Mouse (Mus musculus) mesoderm, embryonic 11.5 days (tissue): ENCODE data around the gene Mettl18.
"Not testable (repeated sequence)": the region's sequence is repeated elsewhere in the genome, so short reads cannot be mapped to it uniquely, and the experiment has no call there.

Experiments used
- DNase-seq: peaks from one replicate; pipeline ENCODE4 v3.0.0-alpha.2; 2012; ENCODE audit warnings: low read depth, low spot score

The Mettl18 gene

DNA sequence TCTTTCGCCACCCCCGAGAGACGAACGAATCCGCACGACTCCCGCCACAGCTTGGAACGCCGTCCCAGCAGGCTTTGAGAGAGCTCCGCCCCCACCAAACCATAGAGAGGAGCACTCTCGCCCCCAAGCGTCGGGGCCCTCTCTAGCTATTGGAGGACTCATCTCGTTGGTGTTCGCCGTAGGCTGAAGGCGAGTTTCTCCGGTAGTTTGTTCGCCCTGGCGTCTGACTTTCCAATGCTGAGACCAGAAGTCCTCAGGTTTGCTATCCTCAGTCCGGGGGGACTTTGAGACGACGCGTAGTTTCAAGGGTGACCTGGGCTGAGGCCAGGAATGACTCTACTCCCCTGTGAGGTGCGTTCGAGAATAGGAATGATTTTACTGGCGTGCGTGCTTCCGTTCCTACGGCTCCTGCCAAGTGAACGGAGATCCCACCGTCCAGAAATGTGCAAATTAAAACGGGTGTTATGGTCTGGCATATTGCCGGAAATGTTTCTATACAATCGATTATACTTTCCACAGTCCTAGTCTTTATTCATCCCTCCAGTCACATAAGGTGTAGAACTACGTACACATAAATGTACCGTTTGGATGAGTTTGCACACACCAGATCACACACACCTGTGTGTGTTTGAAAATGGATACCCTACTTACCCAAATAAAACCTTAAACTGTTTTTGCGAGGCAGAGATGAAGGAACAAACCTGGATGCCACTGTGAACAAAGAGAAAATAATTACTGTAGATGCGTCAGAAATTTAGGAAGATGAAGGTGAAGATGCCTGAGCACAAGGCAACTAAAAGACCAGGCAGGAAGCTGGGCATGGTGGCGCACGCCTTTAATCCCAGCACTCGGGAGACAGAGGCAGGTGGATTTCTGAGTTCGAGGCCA lies at the start of gene Mettl18, which contains the start of gene BC055324:
Gene Mettl18, plus strand, starts transcription at position 169 of the 888 bp plus-strand sequence.
Gene BC055324, minus strand, starts transcription at position 76 of the 888 bp plus-strand sequence.
- peak; percentile 95 for DNase-seq

- no peak for DNase-seq
Measured at GRCm38 (mm10) chr1:163953396-163953795, 41.3 kb upstream of the Mettl18 start.

- no peak for DNase-seq
Measured at GRCm38 (mm10) chr1:163958036-163958435, 36.7 kb upstream of the Mettl18 start.

DNA sequence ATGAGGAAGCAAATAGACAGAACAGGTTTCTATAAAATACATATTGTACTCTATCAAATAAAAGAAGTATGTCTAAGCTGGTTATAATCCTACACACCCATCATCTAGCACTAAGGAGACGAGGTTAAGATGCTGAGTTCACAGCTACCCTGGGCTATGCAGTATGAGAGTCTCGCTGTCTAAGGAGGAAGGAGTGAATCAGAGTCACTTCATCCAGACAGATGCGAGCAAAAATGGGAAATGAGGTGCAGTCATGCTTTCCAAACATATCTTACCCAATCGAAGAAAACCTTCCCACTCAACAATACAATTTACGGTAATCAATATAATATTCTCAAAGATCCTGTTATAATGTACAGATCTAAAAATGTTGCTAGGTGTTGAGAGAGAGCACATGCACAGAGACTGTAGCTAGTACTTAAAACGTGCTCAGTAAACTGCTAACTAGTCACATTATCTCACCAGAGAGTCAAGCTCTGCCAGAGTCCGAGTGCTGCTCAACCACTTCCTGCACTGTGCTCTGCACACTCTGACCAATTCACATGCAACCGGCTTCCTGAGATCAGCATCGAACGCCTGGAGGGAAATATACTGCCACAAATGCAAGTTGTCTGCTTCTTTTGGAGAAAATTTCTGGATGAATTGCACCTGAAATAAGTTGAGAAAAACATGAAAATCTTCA lies 30.5 kb upstream of the Mettl18 start:
- no peak for DNase-seq

GRCm38 (mm10) chr1:163974471-163974870 lies 20.2 kb upstream of the Mettl18 start:
- no peak for DNase-seq

DNA sequence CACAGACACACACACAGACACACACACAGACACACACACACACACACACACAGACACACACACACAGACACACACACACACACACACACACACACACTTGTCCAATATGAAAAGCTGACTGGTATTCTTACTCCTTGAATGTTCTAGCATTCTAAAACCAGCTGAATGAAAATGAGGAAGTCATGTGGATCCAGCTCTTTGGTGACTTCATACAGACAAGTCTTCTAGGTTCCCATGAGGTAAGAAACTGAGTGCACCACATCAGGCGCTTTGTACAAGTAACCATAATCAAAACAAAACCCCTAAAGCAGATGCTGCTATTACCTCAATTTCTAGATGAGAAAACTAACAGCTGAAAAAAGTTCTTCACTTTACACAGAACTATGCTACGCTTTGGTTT lies 19.6 kb upstream of the Mettl18 start:
- no peak for DNase-seq

DNA sequence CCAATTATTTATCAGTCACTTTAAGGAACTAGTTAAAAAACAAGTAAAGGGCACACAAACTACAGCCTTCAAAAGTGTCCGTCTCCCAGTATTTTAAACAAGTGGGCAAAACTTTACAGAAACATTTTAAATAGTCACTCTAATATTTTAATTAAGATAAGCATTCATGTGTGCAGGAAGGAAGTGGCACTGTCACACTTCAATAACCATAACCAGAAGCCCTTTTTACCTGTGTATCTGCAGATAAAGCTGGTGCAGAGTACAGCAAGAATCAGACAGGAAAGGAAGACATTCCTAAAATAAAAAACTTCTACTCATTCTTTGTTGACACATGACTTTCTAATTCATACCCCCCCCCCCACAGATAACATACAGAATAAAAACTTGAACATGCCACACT lies 18.2 kb upstream of the Mettl18 start:
- no peak for DNase-seq

- DNase-seq, result no peak
Measured at GRCm38 (mm10) chr1:163992371-163992770, 2.3 kb upstream of the Mettl18 start.

GRCm38 (mm10) chr1:163994173-163994720 lies 442 bp upstream of the Mettl18 start:
- no peak for DNase-seq

DNA sequence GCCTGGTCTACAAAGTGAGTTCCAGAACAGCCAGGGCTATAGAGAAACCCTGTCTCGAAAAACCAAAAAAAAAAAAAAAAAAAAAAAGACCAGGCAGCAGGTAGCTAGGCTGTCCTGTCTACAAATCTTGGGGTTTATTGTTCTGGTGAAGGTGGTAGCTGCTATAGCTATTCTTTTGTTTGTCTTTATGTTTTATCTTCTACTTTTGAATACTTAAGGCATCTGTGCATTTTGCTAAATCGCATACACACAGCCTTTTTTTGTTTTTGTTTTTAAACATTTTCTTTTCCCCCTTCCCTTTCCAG lies 872 bp downstream of the Mettl18 start:
- DNase-seq, result no peak

DNA sequence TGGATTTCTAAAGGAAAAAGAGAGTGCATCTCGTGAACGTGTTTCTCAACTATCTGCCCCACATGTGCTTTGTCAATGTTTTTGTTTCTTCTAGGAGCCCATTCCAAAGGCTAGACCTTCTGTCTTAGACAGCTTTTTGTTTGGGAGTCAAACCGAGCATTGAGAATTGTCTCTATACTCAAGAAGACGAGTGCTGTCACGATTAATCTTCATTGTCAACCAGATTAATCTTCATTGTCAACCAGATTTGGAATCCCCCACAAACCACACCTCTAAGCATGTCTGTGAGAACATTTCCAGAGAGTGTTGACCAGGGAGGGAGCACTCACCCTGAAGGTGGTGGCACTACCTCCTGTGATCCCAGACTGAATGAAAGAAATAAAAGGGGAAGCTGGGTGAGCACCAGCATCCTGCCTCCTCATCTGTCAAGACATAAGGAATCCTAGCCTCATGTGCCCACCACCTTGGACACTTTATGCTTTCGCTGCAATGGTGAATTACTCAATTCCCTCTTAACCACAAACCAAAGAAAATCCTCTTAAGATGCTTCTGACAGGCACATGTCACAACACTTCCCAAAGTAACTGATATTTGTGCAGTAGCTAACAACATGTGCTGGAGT lies 7.3 kb downstream of the Mettl18 start:
- no peak for DNase-seq

GRCm38 (mm10) chr1:164004311-164004710 lies 9.6 kb downstream of the Mettl18 start:
- DNase-seq, result no peak

- DNase-seq, result peak; percentile 34
Measured at GRCm38 (mm10) chr1:164009235-164009634, 14.5 kb downstream of the Mettl18 start.

DNA sequence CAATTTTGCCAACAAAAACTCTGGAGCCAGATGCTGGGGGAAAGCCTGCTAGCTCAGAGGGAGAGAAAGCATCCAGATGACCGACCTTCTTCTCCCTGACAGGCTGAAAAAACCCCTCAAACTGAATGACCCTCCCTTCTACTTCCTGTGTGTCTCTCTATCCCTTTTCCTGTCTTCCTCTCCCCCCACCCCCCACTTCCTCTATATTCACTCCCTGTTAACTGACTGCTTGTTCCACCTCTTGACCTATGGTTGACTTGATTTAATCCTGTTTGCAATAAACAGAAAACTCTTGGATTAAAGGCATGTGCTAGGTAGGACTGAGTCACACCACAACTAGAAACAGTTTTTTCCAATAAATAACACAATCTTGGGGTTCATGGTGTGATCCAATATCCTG lies 19.9 kb downstream of the Mettl18 start:
- no peak for DNase-seq

- no peak for DNase-seq
Measured at GRCm38 (mm10) chr1:164018221-164018896, 23.7 kb downstream of the Mettl18 start.

DNA sequence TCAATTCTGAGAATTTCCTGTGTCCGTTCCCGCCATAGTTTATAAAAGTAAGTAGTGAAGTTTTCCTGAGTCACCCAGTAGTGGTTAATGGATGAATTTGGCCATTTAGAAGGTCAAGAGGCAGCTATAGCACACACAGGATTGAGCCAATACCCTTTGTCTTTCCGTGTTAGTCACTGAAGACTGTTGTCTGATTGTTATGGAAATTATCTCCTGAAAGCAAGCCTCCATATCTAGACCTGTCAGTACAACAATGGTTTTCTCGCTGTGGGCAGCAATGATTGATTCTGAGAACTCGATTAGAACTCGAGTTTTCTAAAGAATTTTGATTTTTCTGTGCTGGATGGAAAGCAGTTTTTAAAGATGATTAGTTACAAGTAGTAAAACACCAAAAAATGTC lies 25.1 kb downstream of the Mettl18 start:
- DNase-seq, result peak; percentile 16

DNA sequence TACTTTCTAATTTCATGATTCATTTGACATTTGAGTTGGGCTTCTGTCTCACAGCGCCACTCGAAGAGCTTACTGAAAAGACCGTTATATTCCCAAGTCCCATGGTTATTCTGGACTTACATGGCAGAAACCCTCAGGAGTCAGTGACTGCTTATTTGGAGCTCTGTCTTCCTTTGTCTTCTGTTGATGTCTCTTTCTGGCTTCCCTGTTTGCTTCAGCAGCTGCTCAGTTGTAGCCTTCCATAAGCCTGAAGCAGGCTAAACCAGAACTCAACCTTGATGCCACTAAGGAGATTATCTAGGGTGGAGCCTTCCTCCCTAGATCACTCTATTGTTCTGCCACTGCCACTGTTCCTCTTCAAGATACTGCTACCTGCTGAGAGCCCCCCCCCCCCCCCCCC lies 26.1 kb downstream of the Mettl18 start:
- DNase-seq, result not testable (repeated sequence)

DNA sequence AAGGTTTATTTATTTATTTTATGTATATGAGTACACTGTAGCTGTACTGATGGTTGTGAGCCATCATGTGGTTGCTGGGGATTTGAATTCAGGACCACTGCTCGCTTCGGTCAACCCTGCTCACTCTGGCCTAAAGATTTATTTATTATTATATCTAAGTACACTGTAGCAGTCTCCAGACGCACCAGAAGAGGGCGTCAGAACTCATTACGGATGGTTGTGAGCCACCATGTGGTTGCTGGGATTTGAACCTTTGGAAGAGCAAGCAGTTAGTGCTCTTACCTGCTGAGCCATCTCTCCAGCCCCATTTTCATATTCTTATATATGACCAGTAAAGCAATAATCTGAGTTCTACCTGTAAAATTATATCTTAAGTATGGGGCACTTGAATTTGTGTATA lies 27.4 kb downstream of the Mettl18 start:
- DNase-seq, result not testable (repeated sequence)

GRCm38 (mm10) chr1:164025685-164026084 lies 31.0 kb downstream of the Mettl18 start:
- no peak for DNase-seq

DNA sequence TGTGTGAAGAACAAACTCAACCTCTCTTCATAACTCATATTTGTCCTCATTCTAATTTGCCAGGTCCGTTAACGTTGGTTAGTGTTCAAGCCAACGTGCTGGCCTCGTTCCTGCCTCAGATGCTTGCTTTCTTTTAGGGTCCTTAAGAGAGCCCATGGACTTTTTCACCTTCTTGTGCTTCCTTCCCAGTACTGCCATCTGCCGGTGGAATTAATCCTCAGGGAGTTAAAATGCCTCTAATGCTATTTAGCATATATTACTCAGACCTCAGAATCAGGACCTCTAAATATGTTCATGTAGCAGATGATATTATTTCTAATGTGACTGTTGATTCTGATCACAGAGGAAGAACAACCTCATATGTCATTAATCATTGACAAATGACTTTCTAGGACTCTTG lies 32.7 kb downstream of the Mettl18 start:
- DNase-seq, result no peak

- no peak for DNase-seq
Measured at GRCm38 (mm10) chr1:164040385-164041135, 45.9 kb downstream of the Mettl18 start.
